Mouse (Mus musculus): ENCODE results near the gene Prrg2. TPM values are rescaled to one million over a fixed set of nuclear protein-coding genes. Genes with fewer than 3 reads are reported as not detected.
A peak's percentile ranks its signal among the peaks of the same experiment; 100 is the strongest.

Gene Prrg2
- total and polyA plus RNA-seq, 2 experiments = 26.1 to 74.1 TPM

- Histone ChIP-seq H3K27me3 (ENCODE audit: control insufficient read depth, insufficient read depth, low read length) (no peaks in the 10 kb centered on the region), H3K36me3 (ENCODE audit: control insufficient read depth, insufficient read depth, low read length) (no peaks in the 10 kb centered on the region), H3K27ac (replicated peaks; ENCODE audit: insufficient read depth, low read depth, low read length) (no peak overlapping the region), H3K9ac (ENCODE audit: low read depth, low read length) (no peak overlapping the region), H3K4me3 (ENCODE audit: insufficient read depth, low read depth, low read length) (no peak overlapping the region), H3K79me2 (ENCODE audit: control insufficient read depth, insufficient read depth, low read length) (no peaks in the 10 kb centered on the region), H3K4me1 (ENCODE audit: control insufficient read depth, insufficient read depth, low read length) (no peaks in the 10 kb centered on the region)
- no peak for DNase-seq (ENCODE audit: extremely low read depth, low read depth, low spot score)
- WGBS = 77% methylated on average over 4 of the region's 4 CpGs
- TF ChIP-seq CTCF (IDR thresholded peaks at IDR 0.05; ENCODE audit: low read depth, low read length) (peak; percentile 35), POLR2A (IDR thresholded peaks at IDR 0.05; ENCODE audit: extremely low read depth, insufficient read depth, low read length) (no peak)
Observed at GRCm38 (mm10) chr7:45086084-45086483, 23.6 kb upstream of the Prrg2 start.

- Histone ChIP-seq H3K27ac (replicated peaks; ENCODE audit: insufficient read depth, low read depth, low read length) (0 out of 2 replicates have a peak overlapping the region, but pooled peaks have one; percentile 5), H3K4me3 (ENCODE audit: insufficient read depth, low read depth, low read length) (peak overlapping the region; percentile 36; the same call in 1 of the 2 replicates)
- 84% methylated on average over 22 of the region's 22 CpGs for WGBS
Observed at GRCm38 (mm10) chr7:45083300-45083890, 20.9 kb upstream of the Prrg2 start.

GRCm38 (mm10) chr7:45082401-45083299 is 20.2 kb upstream of the Prrg2 start:
- H3K4me1 ChIP-seq (ENCODE audit: control insufficient read depth, insufficient read depth, low read length) = no peaks in the 10 kb centered on the region
- no peaks in the 10 kb centered on the region for H3K79me2 ChIP-seq (ENCODE audit: control insufficient read depth, insufficient read depth, low read length)
- peak overlapping the region; percentile 36 for H3K4me3 ChIP-seq (ENCODE audit: insufficient read depth, low read depth, low read length)
- TF ChIP-seq CTCF (IDR thresholded peaks at IDR 0.05; ENCODE audit: low read depth, low read length) = no peak
- TF ChIP-seq POLR2A (IDR thresholded peaks at IDR 0.05; ENCODE audit: extremely low read depth, insufficient read depth, low read length) = no peak
- WGBS = 62% methylated on average over 25 of the region's 25 CpGs
- no peak for DNase-seq (ENCODE audit: extremely low read depth, low read depth, low spot score)
- no peaks in the 10 kb centered on the region for H3K27me3 ChIP-seq (ENCODE audit: control insufficient read depth, insufficient read depth, low read length)
- H3K9ac ChIP-seq (ENCODE audit: low read depth, low read length) = peak overlapping the region; percentile 37
- H3K36me3 ChIP-seq (ENCODE audit: control insufficient read depth, insufficient read depth, low read length) = no peaks in the 10 kb centered on the region
- H3K27ac ChIP-seq (replicated peaks; ENCODE audit: insufficient read depth, low read depth, low read length) = peak overlapping the region; percentile 57

More at GRCm38 (mm10) chr7:45083300-45083890, 20.9 kb upstream of the Prrg2 start:
- H3K36me3 ChIP-seq (ENCODE audit: control insufficient read depth, insufficient read depth, low read length) = no peaks in the 10 kb centered on the region
- no peaks in the 10 kb centered on the region for H3K27me3 ChIP-seq (ENCODE audit: control insufficient read depth, insufficient read depth, low read length)
- no peaks in the 10 kb centered on the region for H3K79me2 ChIP-seq (ENCODE audit: control insufficient read depth, insufficient read depth, low read length)
- no peaks in the 10 kb centered on the region for H3K4me1 ChIP-seq (ENCODE audit: control insufficient read depth, insufficient read depth, low read length)
- H3K9ac ChIP-seq (ENCODE audit: low read depth, low read length) = peak overlapping the region; percentile 29; the same call in 1 of the 2 replicates
- no peak for TF ChIP-seq CTCF (IDR thresholded peaks at IDR 0.05; ENCODE audit: low read depth, low read length)
- TF ChIP-seq POLR2A (IDR thresholded peaks at IDR 0.05; ENCODE audit: extremely low read depth, insufficient read depth, low read length) = no peak
- no peak for DNase-seq (ENCODE audit: extremely low read depth, low read depth, low spot score)

GRCm38 (mm10) chr7:45081016-45081415 is 18.5 kb upstream of the Prrg2 start:
- no peak overlapping the region for H3K9ac ChIP-seq (ENCODE audit: low read depth, low read length)
- H3K4me3 ChIP-seq (ENCODE audit: insufficient read depth, low read depth, low read length) = no peak overlapping the region
- TF ChIP-seq POLR2A (IDR thresholded peaks at IDR 0.05; ENCODE audit: extremely low read depth, insufficient read depth, low read length) = no peak
- no peak for TF ChIP-seq CTCF (IDR thresholded peaks at IDR 0.05; ENCODE audit: low read depth, low read length)
- DNase-seq (ENCODE audit: extremely low read depth, low read depth, low spot score) = no peak
- no peaks in the 10 kb centered on the region for H3K79me2 ChIP-seq (ENCODE audit: control insufficient read depth, insufficient read depth, low read length)
- 64% methylated on average over 5 of the region's 5 CpGs for WGBS
- no peaks in the 10 kb centered on the region for H3K36me3 ChIP-seq (ENCODE audit: control insufficient read depth, insufficient read depth, low read length)
- no peaks in the 10 kb centered on the region for H3K27me3 ChIP-seq (ENCODE audit: control insufficient read depth, insufficient read depth, low read length)
- H3K27ac ChIP-seq (replicated peaks; ENCODE audit: insufficient read depth, low read depth, low read length) = no peak overlapping the region
- no peaks in the 10 kb centered on the region for H3K4me1 ChIP-seq (ENCODE audit: control insufficient read depth, insufficient read depth, low read length)

- H3K27me3 ChIP-seq (ENCODE audit: control insufficient read depth, insufficient read depth, low read length) = no peaks in the 10 kb centered on the region
- H3K79me2 ChIP-seq (ENCODE audit: control insufficient read depth, insufficient read depth, low read length) = no peaks in the 10 kb centered on the region
- no peaks in the 10 kb centered on the region for H3K36me3 ChIP-seq (ENCODE audit: control insufficient read depth, insufficient read depth, low read length)
- DNase-seq (ENCODE audit: extremely low read depth, low read depth, low spot score) = peak; percentile 62
- H3K4me3 ChIP-seq (ENCODE audit: insufficient read depth, low read depth, low read length) = no peak overlapping the region
- H3K4me1 ChIP-seq (ENCODE audit: control insufficient read depth, insufficient read depth, low read length) = peaks cover 7% of the 10 kb centered on the region; the same call in 1 of the 2 replicates
- 1% methylated on average over 10 of the region's 10 CpGs for WGBS
- TF ChIP-seq POLR2A (IDR thresholded peaks at IDR 0.05; ENCODE audit: extremely low read depth, insufficient read depth, low read length) (no peak), CTCF (IDR thresholded peaks at IDR 0.05; ENCODE audit: low read depth, low read length) (peak; percentile 93)
- H3K9ac ChIP-seq (ENCODE audit: low read depth, low read length) = no peak overlapping the region
- H3K27ac ChIP-seq (replicated peaks; ENCODE audit: insufficient read depth, low read depth, low read length) = no peak overlapping the region
Observed at GRCm38 (mm10) chr7:45079856-45080255, 17.4 kb upstream of the Prrg2 start.

All from liver, adult 2 months (tissue).